Mouse (Mus musculus): Measurements from ENCODE around the gene Cracr2b.

Gene Cracr2b

DNA sequence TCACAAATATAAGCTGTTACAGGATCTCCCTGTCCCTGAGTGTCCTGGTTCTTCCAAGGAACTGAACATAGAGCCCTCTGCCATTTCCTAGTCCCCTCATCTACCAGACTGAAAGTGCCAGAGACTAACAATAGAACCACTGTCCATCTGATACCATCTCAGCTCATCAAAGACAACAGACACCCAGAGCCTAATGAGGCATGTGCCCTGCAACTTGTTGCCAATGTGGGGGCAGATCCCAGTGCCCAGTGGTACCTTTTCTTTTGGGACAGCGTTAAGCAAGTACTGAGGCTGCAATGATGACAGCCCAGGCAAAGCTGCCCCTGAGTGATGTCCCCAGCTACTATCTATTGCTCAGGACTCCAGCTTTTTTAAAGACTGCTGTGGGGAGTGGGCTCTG, 25.3 kb downstream of the Cracr2b start:
- no peak for DNase-seq (ENCODE audit: low spot score in 2 of 2)

DNA sequence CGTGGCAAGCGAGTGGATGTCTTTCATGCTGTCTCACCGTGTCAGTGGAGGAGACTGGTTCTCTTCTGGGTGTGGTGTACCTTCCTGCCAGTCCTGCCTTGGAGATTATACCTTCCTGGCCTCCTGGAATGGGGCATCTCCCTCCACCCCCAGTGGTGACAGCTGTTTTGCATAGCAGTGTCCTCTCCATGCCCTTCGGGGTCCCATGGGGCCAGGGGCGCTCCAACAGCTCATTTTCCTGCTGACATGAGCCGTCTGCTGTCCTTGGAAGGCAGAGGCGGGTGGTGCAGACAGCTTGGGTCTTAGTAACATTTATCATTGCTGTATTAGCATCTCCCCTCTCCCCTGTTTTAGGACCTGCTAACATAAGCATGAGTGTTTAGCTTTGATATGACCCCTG, 26.2 kb downstream of the Cracr2b start:
- no peak for DNase-seq (ENCODE audit: low spot score in 2 of 2)

DNA sequence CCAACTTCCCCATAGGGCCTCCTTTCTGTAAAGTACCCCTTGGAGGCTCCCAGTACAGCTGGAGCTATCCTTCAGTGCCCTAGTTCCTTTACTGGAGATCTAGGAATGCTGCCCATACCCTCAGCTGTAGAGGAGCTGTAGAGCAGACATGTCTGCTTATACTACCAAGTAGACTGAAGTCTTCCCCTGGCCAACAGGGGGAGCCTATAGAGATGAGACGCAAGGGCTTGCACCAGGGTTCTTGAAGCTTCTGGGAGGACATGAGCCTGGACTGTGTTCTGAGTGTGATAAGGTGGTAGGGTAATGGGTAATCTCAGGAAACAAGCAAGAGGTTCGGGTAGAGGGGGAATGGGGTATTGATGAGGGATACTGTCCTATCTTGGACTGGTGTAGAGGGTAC, 30.3 kb downstream of the Cracr2b start:
- no peak for DNase-seq (ENCODE audit: low spot score in 2 of 2)

DNA sequence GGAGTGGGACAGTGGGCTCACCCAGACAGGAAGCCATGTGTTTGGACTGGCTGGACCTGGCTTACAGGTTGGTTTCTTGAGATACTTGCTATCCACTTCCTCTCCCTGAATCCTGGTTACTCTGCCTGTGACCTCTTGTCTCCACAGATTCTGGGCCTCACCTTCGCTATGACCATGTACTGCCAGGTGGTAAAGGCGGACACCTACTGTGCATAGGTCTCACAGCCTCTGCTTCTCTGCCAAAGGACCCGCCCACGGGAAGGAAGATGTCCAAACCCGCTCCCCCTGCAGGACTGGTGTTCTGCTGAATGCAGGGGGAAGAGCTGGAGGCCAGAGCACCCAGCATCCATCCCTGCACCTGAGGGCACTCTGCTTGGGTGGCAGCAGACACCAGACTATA, 31.8 kb downstream of the Cracr2b start:
- DNase-seq (ENCODE audit: low spot score in 2 of 2), result no peak

DNA sequence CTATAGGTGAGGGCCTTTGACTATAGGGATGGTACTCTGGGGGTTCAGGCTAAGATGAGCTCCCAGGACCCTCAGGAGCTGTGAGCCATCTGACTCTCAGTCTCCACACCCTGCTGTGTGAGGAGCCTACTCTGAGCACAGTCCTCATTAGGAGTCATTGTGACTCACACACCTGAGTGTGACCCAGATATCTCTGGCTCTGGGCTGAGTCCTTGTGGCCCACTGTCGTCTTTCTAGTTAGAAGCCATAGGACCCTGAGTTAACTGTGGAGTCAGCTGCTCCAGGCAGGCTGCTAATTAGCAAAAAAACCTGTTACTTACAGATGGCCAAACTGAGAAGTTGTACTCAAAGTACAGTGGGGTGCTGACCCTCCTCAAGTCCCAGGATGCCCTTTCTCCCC, 32.8 kb downstream of the Cracr2b start:
- DNase-seq (ENCODE audit: low spot score in 2 of 2), result no peak

DNA sequence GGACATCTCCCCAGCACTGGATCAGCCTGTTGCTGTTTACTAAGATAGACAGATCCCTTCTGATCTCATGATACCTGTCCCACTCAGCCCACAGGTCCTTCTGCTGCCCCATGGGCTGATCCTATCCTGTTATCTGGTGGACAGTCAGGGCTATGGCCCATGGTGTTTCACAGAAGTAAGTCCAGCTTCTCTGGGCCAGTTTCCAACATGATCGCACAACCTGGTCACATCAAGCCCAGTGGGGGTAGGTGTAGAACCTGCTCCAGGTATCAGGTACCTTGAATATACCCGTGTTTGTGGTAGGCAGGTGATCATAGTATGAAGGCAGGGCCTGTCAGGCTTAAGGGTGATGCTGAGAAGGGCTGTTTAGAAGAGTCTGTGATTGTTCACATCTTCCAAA, 34.5 kb downstream of the Cracr2b start:
- no peak for DNase-seq (ENCODE audit: low spot score in 2 of 2)

DNA sequence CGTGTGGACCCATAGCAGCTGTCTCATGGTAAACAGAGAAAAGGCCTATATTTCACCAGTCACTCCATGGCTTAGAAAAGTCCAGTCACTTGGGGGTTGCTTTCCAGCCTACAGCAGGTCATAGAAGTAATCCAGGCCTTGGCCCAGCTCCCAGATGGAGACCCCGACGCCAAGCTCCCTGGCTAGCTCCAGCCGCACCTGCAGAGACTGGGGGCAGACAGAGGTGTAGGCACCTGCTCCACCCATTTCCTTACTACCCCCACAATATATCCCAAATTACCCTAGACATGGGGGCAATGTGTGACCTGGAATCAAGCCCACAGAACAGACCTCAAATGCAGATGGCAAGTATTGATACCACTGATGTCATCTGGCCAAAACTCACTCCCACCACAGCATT, 35.0 kb downstream of the Cracr2b start:
- no peak for DNase-seq (ENCODE audit: low spot score in 2 of 2)

DNA sequence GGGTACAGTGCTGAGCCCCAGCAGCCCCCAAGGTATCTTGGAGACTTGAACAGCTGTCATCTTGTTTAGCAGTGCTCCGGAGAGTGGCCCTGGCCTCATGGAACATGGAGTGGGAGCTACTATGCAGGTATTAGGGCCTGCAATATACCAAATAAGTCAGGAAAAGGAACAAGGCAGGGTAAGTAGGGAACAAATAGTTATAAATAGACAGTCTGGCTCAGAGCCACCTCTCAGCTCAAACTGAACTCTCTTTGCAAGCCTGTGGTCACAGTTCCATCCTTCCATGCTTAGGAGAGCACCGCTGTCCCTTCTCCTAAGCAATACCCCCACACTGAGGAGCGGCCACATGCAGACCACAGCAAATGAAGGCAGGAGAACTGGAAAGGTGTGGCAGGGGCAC, 36.7 kb downstream of the Cracr2b start:
- no peak for DNase-seq (ENCODE audit: low spot score in 2 of 2)

DNA sequence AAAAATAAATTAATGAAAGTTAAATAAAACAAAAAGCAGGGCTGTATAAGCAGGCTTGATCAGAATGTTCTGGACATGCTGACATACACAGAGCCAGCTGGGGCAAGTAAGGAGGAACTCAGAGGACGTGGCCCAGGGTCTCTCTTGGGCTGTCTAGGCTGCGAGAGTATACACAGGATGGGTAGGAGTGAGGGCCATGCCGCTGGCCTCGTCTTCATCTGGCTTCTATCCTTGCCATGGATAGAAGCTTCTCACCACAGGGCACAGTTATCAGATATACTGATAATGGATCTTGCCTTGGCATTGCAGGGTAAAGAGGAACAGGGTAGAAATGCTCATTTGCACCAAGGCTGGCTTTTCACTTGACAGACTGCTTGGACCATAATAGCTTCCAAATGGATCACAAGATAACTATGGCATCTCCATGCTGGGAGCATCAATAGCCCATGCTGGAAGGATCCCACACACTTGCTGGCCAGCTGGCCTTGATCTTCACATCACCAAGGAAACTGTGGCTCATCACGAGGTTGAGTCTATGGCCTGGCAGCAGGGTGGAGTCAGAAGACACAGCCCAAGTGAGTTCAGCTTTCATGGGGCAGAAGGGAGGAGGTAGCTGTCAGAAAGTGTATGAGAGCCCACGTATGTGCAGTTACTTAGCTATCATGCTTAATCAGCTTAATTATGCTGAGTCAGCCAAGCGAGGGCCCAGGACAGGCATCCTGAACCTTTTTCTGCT, 41.1 kb downstream of the Cracr2b start:
- no peak for DNase-seq (ENCODE audit: low spot score in 2 of 2)

DNA sequence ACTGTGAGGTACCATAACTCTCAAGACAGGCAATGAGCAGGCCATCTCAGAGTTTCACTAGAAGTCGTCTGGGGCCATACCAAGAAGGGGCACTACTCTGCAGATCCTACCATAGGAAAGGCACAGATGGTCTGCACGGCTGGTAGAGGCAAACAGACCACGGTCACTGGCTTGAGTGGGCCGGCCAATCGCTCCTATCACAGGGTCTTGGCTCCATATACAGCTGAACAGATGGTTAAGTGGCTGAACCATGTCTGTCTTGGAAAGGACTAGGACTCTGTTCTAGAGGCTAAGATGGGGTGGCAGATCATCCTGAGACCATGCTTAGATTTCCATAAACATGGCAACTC, 41.6 kb downstream of the Cracr2b start:
- DNase-seq (ENCODE audit: low spot score in 2 of 2), result no peak

DNA sequence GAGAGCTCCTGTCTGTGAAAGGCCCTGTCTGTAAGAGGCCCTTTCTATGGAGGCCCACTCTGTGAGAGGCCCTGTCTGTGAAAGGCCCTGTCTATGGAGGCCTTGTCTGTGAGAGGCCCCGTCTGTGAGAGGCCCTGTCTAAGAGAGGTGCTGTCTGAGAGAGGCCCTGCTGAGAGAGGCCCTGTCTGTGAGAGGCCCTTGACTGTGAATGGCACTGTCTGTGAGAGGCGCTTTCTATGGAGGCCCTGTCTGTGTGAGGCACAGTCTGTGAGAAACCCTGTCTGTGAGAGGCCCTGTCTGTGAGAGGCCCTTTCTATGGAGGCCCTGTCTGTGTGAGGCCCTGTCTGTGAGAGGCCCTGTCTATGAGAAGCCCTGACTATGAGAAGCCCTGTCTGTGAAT, 45.4 kb downstream of the Cracr2b start:
- DNase-seq (ENCODE audit: low spot score in 2 of 2), result no peak

DNA sequence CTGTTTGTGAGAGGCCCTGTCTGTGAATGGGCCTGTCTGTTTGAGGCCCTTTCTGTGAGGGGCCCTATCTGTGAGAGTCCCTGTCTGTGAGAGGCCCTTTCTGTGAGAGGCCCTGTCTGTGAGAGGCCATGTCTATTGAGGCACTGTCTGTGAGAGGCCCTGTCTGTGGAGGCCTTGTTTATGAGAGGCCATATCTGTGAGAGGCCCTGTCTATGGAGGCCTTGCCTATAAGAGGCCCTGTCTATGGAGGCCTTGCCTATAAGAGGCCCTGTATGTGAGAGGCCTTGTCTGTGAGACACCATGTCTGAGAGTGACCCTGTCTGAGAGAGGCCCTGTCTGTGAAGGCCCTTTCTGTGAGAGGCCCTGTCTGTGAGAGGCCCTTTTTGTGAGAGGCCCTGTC, 47.3 kb downstream of the Cracr2b start:
- DNase-seq (ENCODE audit: low spot score in 2 of 2), result no peak

DNA sequence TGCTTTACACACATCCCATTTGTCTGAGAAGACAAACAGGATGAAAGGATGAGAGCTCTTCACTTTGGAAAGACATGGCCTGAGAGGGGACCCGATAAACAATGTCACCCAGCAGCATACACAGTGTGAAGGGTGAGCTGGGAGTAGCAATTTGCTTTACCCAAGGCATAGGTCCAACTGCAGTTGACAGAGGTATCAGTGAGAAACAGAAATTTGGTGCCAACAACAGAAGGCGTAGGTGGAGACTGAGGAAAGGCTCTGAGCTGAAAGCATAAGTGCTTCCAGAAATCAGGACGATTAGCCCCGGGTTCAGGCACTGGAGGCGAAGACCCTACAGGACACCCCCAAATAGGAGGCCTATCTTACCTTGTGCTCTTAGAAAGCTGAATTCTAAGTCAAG, 49.3 kb downstream of the Cracr2b start:
- DNase-seq (ENCODE audit: low spot score in 2 of 2), result no peak

DNA sequence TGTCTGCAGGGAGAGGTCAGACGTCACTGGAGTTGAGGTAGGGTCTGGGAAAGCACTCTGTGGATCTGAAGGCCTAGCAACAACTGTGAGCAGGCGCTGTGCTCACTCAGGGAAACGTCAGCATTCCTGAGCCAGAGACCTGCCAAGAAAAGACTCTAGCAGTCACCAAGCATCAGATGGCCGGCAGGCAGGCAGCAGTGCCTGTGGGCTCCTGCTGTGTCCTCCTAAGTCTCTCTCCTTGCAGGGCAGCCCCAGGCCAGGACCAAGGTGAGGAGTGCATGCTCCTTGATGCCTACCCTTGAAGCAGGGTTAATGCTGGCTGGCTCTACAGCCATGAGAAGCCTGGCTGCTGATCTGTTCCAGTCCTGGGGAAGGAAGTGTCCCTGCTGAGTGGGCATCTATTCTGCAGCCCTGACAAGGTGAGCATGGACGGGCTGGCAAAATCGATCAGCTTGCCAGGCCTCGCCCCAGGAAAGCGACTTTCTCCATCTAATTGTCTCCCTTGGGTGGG, 49.8 kb downstream of the Cracr2b start:
- DNase-seq (ENCODE audit: low spot score in 2 of 2), result no peak
